Mouse (Mus musculus): ENCODE measurements at regions not wholly inside any gene's neighbourhood (a gene's known extent, or its start where the extent isn't known, plus 50 kb on each side); places are given as distances from the start of the nearest gene placed in this dataset.
A peak's percentile ranks its signal among the peaks of the same experiment; 100 is the strongest.

DNA sequence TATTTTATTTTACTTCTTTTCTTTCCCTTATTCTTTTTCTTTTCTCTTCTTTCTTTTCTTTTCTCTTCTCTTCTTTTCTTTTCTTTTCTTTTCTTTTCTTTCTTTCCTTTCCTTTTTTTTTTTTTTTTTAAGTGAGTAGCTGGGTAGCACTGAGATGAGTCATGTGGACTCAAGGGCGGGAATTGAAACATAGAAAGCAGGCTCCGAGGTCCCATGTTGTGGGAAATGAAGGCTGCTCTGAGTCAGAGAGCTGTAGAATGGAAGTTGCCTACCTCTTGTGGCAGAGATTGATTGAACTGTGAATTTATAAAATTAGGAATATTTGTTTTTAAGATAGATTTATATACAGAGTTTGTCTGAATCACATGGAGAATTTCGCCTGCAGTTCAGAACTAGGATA is 655.6 kb upstream of the Gje1 start:
- no peak for TF ChIP-seq CTCF (IDR thresholded peaks at IDR 0.05; ENCODE audit: control insufficient read depth, insufficient read depth, insufficient read length)
- peak; percentile 27 for TF ChIP-seq USF1 (IDR thresholded peaks at IDR 0.05; ENCODE audit: low read depth)
- no peak for TF ChIP-seq MYOD1 (IDR thresholded peaks at IDR 0.05; ENCODE audit: control insufficient read depth, insufficient read length, low read depth)
